Mouse (Mus musculus): ENCODE data around the gene Reln.

Reln gene

GRCm38 (mm10) chr5:22106811-22107485 lies 237.6 kb downstream of the Reln start:
- no peak for DNase-seq

DNA sequence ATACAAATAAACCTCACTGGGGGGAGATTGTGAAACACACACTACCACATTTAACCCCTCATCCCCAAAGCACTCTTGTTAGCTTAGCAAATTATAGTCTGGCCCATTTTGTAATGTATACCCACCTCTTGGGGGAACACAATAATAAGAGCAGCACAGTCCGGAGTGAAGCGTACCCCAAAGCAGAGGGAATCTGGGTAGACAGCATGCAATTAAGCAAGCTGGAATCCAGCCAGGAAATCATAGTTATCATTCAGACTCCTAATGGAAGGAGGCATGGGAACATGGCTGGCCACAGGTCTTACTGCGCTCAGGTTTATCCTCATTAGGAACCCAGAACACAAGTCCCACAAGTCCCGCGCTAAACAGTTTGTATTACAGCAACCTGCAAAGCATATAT lies 249.5 kb downstream of the Reln start:
- DNase-seq = no peak

GRCm38 (mm10) chr5:22094043-22094442 lies 250.5 kb downstream of the Reln start:
- DNase-seq = no peak

DNA sequence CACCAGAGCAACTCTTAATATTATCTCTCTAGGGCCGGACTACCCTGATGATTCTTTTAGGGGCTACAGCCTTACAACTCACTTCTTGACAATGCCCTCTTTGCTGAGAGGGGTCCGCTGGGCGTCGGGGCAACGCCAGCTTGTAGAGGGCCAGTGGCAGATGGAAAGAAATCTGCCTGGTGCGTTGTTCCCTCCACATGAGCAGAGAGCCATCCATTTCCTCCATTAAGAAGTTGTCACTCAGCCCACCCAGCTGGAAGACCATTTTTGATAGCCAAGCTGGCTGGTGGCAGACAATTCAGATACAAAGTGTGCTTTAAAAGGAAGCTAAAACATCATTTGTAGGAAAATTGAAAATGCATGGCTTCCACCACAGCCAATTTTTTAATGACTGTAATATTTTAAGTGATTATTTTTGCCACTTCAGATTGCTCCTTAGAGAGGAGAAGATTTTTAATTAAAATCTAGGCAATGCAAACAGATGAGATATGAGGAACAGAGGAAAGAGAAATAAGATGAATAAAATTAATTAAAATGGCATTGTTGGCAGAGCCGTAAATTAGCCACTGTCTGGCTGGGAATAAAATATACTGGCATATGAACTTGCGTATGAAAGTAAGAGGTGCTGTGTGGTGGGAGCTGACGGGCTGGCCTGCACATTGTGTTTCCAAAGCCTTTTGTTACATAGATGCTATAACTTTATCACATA lies 251.2 kb downstream of the Reln start:
- no peak for DNase-seq

DNA sequence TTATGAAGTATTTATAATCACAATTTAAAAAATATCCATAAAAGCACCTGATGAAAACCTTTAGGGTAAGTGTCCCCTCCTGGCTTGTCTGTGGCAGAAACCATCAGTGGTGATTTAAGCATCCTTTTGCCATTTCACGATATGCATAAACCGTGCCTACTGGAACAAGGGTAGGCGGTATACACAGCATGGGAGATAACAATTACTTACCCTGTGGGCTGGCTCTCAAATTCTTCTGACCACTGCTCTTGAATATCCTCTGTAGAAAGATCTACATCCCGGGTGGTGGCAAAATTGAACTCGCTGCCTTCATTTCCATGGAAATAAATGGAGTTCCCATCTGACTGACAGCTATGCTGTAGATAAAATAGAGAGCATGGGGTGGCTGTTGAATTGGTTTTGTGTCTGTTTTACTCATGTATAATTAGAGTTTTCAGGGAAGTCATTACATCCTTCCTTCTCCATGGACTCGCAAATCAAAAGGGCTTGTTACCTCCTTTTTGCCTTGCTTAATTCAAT lies 264.0 kb downstream of the Reln start:
- DNase-seq = no peak

- DNase-seq = no peak
These were observed 269.5 kb downstream of the Reln start for GRCm38 (mm10) chr5:22074971-22075370.

DNA sequence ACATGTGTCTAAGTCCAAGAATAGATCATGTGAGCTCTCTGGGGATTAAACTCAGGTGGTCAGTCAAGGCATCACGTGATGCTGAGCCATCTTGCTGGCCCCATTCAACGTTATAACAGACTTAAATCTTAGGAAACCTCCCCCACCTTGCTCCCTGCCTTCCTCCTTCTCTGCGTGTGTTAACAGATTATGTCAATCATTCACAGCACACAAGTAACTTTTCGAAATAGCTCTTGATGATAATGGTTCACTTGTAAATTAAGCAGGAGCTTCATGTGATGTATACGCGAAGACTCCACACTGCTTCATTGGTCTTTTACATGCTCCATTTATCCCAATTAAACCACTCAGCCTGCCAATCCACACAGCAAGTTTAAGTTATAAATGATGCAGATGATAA lies 271.9 kb downstream of the Reln start:
- DNase-seq = no peak

DNA sequence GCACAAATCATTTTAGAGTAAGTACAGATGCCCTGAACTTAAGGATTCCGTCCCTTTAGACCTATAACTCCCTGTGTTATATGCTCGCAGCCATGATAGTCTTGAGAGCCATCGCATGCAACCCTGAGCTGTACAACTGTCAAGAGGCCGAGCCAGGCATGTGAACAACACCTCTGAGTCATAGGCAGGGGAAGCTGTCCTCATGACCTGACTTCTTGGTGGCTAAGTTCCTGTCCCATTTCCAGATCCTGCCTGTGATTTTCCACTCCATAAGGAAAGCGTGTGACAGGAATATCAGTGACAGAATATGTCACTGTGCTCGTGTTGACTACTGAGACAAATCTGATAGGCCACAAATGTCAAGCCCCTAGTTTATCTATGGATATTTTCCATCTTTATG lies 285.3 kb downstream of the Reln start:
- no peak for DNase-seq

DNA sequence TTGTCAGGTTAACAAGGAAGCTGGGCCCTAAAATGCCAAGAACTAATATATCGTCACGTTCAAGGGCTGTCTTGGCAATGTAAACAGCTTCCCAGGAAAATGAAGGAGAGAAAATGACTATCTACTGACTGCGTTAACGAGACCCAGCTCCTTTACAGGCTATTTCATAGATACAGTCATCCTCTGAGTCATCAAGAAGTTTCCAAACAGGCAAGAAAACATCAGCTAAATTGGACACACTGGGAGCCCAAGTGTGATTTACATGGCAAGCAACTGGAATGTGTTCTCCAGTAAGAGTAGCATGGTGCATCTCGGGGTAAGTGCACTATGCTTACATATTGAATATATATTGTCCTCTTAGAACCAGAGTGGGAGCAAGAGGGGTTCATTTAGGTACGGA lies 302.7 kb downstream of the Reln start:
- no peak for DNase-seq

DNA sequence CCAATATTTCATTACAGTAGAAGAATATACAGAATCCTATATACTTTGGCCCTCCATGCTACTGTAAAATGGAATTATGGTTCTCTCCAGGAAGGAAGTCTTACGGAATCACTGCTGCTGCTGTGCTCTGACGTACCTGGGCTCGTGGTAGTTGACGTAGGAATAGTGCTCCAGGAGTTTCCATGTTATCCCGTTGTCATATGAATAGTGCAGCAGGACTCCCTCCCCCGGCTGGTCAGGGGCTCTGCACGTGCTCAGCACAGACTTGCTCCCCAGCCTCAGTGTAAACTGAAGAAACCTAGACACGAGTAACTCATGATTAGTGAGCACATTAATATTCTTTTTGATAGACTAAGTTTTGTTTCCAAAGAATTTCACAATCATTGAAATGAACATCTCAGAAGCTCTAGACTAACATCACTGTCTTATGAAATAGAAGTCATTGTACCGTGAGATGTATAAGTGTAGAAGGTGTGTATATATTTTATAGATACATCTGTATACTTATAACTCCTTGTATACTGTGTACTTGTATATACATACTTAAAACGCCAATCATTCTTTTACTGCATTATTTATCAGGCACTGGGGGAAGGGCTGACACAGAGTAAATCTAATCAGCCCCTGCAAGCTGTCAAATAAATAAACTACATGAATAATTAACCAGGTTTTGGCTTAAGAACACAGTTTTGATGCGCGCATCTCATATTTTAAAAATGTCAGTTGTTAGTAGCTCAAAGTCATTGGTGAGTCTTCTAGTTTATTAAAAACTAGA lies 304.9 kb downstream of the Reln start:
- DNase-seq = no peak

- no peak for DNase-seq
These were observed 309.3 kb downstream of the Reln start for GRCm38 (mm10) chr5:22035201-22035600.

- DNase-seq = no peak
These were observed 311.5 kb downstream of the Reln start for GRCm38 (mm10) chr5:22033039-22033438.

- DNase-seq = no peak
These were observed 312.8 kb downstream of the Reln start for GRCm38 (mm10) chr5:22031653-22032052.

GRCm38 (mm10) chr5:22028379-22028778 lies 316.1 kb downstream of the Reln start:
- DNase-seq = no peak

DNA sequence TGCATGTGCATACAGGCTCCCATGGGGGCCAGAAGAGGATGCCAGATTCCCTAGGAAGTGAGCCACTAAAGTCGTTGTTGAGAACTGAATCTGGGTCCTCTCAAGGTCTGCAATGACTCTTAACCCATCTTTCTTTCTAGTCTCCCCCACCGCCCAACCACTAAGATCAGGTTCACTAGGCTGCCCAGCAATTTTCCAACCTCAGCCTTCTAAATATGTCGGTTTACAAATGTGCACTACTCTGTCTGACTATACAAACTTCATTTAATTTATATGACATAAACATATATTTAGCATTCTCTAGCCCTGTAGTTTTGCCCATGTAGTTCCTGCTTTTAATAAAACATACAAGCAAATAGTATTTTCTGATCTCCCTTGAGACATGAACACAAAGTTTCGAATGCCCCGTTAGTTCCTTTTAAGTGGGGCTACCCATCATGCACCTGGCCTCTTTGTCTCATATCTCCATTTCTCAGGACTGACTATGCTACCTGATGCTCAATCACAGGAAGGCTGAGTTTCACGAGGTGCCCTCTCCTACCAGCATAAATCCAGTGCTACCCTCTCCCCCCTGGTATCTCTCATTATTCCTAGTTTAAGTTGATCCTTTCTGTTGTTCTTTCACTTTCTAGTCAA lies 317.1 kb downstream of the Reln start:
- DNase-seq = no peak

GRCm38 (mm10) chr5:22025746-22026145 lies 318.8 kb downstream of the Reln start:
- no peak for DNase-seq

DNA sequence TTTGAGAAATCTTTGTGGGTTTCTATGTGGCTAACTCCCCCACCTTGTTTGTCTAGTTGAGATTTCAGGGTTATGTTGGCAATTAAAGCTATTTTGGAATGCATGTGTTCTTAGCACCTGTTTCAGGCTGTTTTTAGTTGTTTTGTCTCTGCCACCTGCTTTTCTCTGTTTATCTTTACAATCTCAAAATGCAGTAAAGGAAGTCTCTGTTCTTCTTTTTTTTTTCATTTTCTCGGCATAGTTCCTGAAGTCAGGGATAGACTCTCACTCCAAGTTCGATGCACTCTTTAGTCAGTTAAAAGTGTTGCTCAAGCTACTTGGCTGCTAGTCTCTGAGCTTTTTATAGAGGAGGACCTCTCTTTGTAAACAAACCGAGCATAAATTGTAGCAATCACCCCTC lies 320.4 kb downstream of the Reln start:
- DNase-seq = no peak

DNA sequence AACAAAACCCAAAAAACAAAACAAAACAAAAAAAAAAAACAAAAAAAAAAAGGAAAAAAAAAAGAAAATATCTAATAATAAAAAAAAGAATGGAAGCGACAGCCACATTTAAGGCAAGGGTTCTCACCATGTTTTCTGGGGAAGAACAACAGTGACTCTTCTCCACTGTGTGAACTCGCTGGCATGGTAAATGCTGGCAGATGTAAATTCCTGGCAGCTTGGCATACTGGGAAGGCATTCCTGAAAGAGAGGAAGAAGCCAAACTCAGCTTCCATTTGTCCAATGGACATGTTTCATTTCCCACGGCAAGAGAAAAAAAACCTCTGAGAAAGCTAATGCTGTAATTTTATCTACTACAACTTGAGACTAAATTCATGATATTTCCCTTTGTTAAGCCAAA lies 326.6 kb downstream of the Reln start:
- DNase-seq = no peak

DNA sequence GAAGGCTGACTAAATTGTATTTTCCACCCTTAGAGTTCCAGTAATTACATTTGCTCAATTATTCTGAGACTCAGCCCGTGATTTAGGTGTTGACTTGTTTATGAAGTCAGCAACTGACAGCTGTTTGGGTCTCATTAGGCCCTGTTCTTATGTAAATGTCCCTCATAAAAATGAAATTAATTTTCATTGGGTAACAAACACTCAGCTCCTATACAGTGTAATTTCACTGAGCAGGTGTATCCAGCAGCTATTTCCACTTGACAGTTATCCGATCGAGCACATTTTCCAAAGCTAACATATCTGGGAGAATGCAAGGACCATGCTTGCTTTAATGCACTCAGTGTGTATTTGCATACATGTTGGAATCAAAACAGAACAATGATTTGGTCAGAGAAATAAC lies 330.0 kb downstream of the Reln start:
- DNase-seq = no peak

- DNase-seq = no peak
These were observed 335.4 kb downstream of the Reln start for GRCm38 (mm10) chr5:22009142-22009541.

GRCm38 (mm10) chr5:22007304-22008059 lies 337.0 kb downstream of the Reln start:
- DNase-seq = no peak

- no peak for DNase-seq
These were observed 340.6 kb downstream of the Reln start for GRCm38 (mm10) chr5:22003858-22004257.

DNA sequence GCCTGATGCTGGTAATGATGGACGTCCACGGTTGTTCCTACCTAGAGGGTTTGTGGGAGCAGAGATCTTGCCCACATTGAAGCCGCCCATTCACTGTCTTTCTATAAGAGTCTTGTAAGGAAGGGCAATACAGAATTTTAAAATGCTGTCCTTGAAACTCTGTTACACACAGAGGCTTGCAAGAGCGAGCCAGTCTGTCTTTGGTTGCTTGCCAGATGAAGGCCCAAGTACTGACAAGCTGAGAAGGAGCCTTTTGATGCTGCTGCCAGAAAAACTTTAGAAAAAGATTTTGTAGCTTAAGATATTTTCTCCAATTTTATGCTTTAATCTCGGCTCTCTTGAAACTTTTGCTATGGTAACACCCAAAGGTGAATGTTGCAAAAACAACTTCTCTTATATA lies 356.8 kb downstream of the Reln start:
- no peak for DNase-seq

Data from lung, postnatal 14 days (tissue).